Mouse (Mus musculus) T-helper 2 cell (primary cell): ENCODE results near the gene Ass1.

Experiments
- in situ Hi-C: fragments of 300-600 bp; cut with MboI, MseI; formaldehyde crosslinking; loops from one replicate; pipeline ENCODE4 v1.15.1; 2025; ENCODE audit warnings: high pct_unique_total_duplicates

Gene Ass1

GRCm38 (mm10) chr2:31469931-31470682 lies at the start of gene Ass1:
Ass1 (plus strand) TSS chr2:31470207.
- in situ Hi-C loops = loop anchor here (5.0 kb wide), 1 partner anchor 33 kb away; no protein-coding TSS in a partner anchor

GRCm38 (mm10) chr2:31420914-31421313 lies 49.1 kb upstream of the Ass1 start:
- in situ Hi-C loops = no loop called here

GRCm38 (mm10) chr2:31422576-31422975 lies 47.4 kb upstream of the Ass1 start:
- in situ Hi-C loops = no loop called here

- in situ Hi-C loops = no loop called here
These were observed 38.5 kb upstream of the Ass1 start for GRCm38 (mm10) chr2:31431477-31431876.

GRCm38 (mm10) chr2:31434746-31435145 lies 35.3 kb upstream of the Ass1 start:
- in situ Hi-C loops = loop anchor here (5.0 kb wide), 1 partner anchor 38 kb away; the partner anchor contains the start of gene Ass1

GRCm38 (mm10) chr2:31435567-31435966 lies 34.4 kb upstream of the Ass1 start:
- in situ Hi-C loops = loop anchor here (5.0 kb wide), 1 partner anchor 37 kb away; the partner anchor contains the start of gene Ass1

- in situ Hi-C loops = loop anchor here (5.0 kb wide), 1 partner anchor 35 kb away; the partner anchor contains the start of gene Ass1
These were observed 32.3 kb upstream of the Ass1 start for GRCm38 (mm10) chr2:31437480-31438245.

GRCm38 (mm10) chr2:31439576-31439975 lies 30.4 kb upstream of the Ass1 start:
- in situ Hi-C loops = loop anchor here (5.0 kb wide), 1 partner anchor 33 kb away; the partner anchor contains the start of gene Ass1

- in situ Hi-C loops = no loop called here
These were observed 27.4 kb upstream of the Ass1 start for GRCm38 (mm10) chr2:31442480-31443160.

GRCm38 (mm10) chr2:31446036-31446435 lies 24.0 kb upstream of the Ass1 start:
- in situ Hi-C loops = no loop called here

- in situ Hi-C loops = no loop called here
These were observed 23.6 kb upstream of the Ass1 start for GRCm38 (mm10) chr2:31446456-31446855.

GRCm38 (mm10) chr2:31447536-31447935 lies 22.5 kb upstream of the Ass1 start:
- in situ Hi-C loops = no loop called here

- in situ Hi-C loops = no loop called here
These were observed 21.1 kb upstream of the Ass1 start for GRCm38 (mm10) chr2:31448756-31449440.

GRCm38 (mm10) chr2:31449441-31449815 lies 20.6 kb upstream of the Ass1 start:
- in situ Hi-C loops = no loop called here

- in situ Hi-C loops = no loop called here
These were observed 20.1 kb upstream of the Ass1 start for GRCm38 (mm10) chr2:31449902-31450301.

- in situ Hi-C loops = no loop called here
These were observed 19.3 kb upstream of the Ass1 start for GRCm38 (mm10) chr2:31450661-31451060.

GRCm38 (mm10) chr2:31451530-31451929 lies 18.5 kb upstream of the Ass1 start:
- in situ Hi-C loops = no loop called here

GRCm38 (mm10) chr2:31453011-31453410 lies 17.0 kb upstream of the Ass1 start:
- in situ Hi-C loops = no loop called here

- in situ Hi-C loops = no loop called here
These were observed 16.3 kb upstream of the Ass1 start for GRCm38 (mm10) chr2:31453559-31454177.

- in situ Hi-C loops = no loop called here
These were observed 15.7 kb upstream of the Ass1 start for GRCm38 (mm10) chr2:31454280-31454679.

GRCm38 (mm10) chr2:31455418-31455817 lies 14.6 kb upstream of the Ass1 start:
- in situ Hi-C loops = no loop called here
